In genomic region chr16:63094126-63094840, GRCm38 (mm10) we compare ENCODE assay signal across 12 mouse cellular contexts.
A peak's percentile ranks its signal among the peaks of the same experiment; 100 is the strongest.
DNase-seq lines count a peak whose midpoint lies in the region; ATAC-seq and TF ChIP-seq lines count a peak whose summit lies in the region.
"Had no signal": no experiment of that assay in that cellular context is flagged by ENCODE, and none has a peak within 500 bp of the region (broad histone marks: within the 10 kb centered on the region; RNA-seq: fewer than 3 reads in every experiment).

No protein-coding gene starts in this region.

- 81% methylated on average over 5 of the region's 5 CpGs for WGBS in kidney, embryonic 16.5 days
- 54% methylated on average over 5 of the region's 5 CpGs for whole genome bisulfite sequencing in heart, postnatal 0 days
- 90% methylated on average over 5 of the region's 5 CpGs for WGBS in forebrain, embryonic 16.5 days

- no peak for ATAC-seq in kidney, embryonic 16.5 days (ENCODE audit: low FRiP score, low TSS enrichment)
- ATAC-seq in heart, postnatal 0 days (ENCODE audit: insufficient read depth, low read depth): no peak
- ATAC-seq in forebrain, embryonic 16.5 days: no peak
- ATAC-seq: forebrain, embryonic 15.5 days had no signal

- TF ChIP-seq EP300 in heart, postnatal 0 days (IDR thresholded peaks at IDR 0.05; ENCODE audit: low read depth): no peak

- H3K4me3 ChIP-seq in kidney, embryonic 16.5 days (ENCODE audit: low read length): no peak overlapping the region
- H3K4me3 ChIP-seq in heart, postnatal 0 days (ENCODE audit: low read depth, low read length): no peak overlapping the region
- H3K4me3 ChIP-seq in forebrain, embryonic 16.5 days (replicated peaks; ENCODE audit: low read length): no peak overlapping the region
- H3K4me3 ChIP-seq: embryonic facial prominence, embryonic 12.5 days; forebrain, embryonic 15.5 days had no signal

- peak; percentile 18 for DNase-seq in adrenal gland, postnatal 10 days
- no peak for DNase-seq in adrenal gland, postnatal 25 days
- DNase-seq in kidney, adult 18-20 months: peak; percentile 12
- peak; percentile 8 for DNase-seq in heart, postnatal 0 days (ENCODE audit: low spot score)
- DNase-seq in lung, postnatal 10 days: peak; percentile 75
- DNase-seq in layer of hippocampus, adult 9-10 months (ENCODE audit: low spot score): no peak

- H3K27me3 ChIP-seq in kidney, embryonic 16.5 days (ENCODE audit: insufficient read depth, low read length): no peaks in the 10 kb centered on the region
- no peaks in the 10 kb centered on the region for H3K27me3 ChIP-seq in heart, postnatal 0 days (ENCODE audit: control insufficient read depth, insufficient read depth, low read length)
- H3K27me3 ChIP-seq in forebrain, embryonic 16.5 days (replicated peaks; ENCODE audit: control insufficient read depth, insufficient read depth, low read length): no peaks in the 10 kb centered on the region
- H3K27me3 ChIP-seq: embryonic facial prominence, embryonic 12.5 days; forebrain, embryonic 15.5 days had no signal

- no peak overlapping the region for H3K9ac ChIP-seq in kidney, embryonic 16.5 days (replicated peaks; ENCODE audit: low read length)
- no peak overlapping the region for H3K9ac ChIP-seq in heart, postnatal 0 days (replicated peaks; ENCODE audit: low read depth, low read length)
- no peak overlapping the region for H3K9ac ChIP-seq in forebrain, embryonic 16.5 days (replicated peaks; ENCODE audit: low read depth, low read length)
- H3K9ac ChIP-seq: embryonic facial prominence, embryonic 12.5 days; forebrain, embryonic 15.5 days had no signal

- H3K27ac ChIP-seq in kidney, embryonic 16.5 days (ENCODE audit: low read length): no peak overlapping the region
- no peak overlapping the region for H3K27ac ChIP-seq in heart, postnatal 0 days (ENCODE audit: low read depth)
- H3K27ac ChIP-seq in forebrain, embryonic 16.5 days (ENCODE audit: low read length): no peak overlapping the region
- H3K27ac ChIP-seq: embryonic facial prominence, embryonic 12.5 days; forebrain, embryonic 15.5 days had no signal

- no peaks in the 10 kb centered on the region for H3K4me1 ChIP-seq in kidney, embryonic 16.5 days (ENCODE audit: insufficient read depth, low read length)
- H3K4me1 ChIP-seq in heart, postnatal 0 days (ENCODE audit: control insufficient read depth, insufficient read depth): no peaks in the 10 kb centered on the region
- H3K4me1 ChIP-seq in forebrain, embryonic 16.5 days (replicated peaks; ENCODE audit: control insufficient read depth, insufficient read depth, low read length): peaks cover 8% of the 10 kb centered on the region
- H3K4me1 ChIP-seq: embryonic facial prominence, embryonic 12.5 days had no signal

- no peaks in the 10 kb centered on the region for H3K36me3 ChIP-seq in kidney, embryonic 16.5 days (ENCODE audit: insufficient read depth, low read length)
- H3K36me3 ChIP-seq in heart, postnatal 0 days (replicated peaks; ENCODE audit: control insufficient read depth, insufficient read depth, low read length): no peaks in the 10 kb centered on the region
- H3K36me3 ChIP-seq in forebrain, embryonic 16.5 days (ENCODE audit: control insufficient read depth, insufficient read depth): no peaks in the 10 kb centered on the region
- H3K36me3 ChIP-seq: embryonic facial prominence, embryonic 12.5 days; forebrain, embryonic 15.5 days; G1E had no signal

- no peak overlapping the region for H3K4me2 ChIP-seq in kidney, embryonic 16.5 days (replicated peaks; ENCODE audit: low read depth, low read length)
- no peak overlapping the region for H3K4me2 ChIP-seq in heart, postnatal 0 days (ENCODE audit: low read depth, low read length)
- H3K4me2 ChIP-seq in forebrain, embryonic 16.5 days (ENCODE audit: low read length): no peak overlapping the region
- H3K4me2 ChIP-seq: embryonic facial prominence, embryonic 12.5 days; forebrain, embryonic 15.5 days; liver, embryonic 11.5 days had no signal

- TF ChIP-seq CTCF in heart, postnatal 0 days (IDR thresholded peaks at IDR 0.05; ENCODE audit: low read depth): no peak

- no peaks in the 10 kb centered on the region for H3K9me3 ChIP-seq in kidney, embryonic 16.5 days (ENCODE audit: low read length)
- no peaks in the 10 kb centered on the region for H3K9me3 ChIP-seq in heart, postnatal 0 days (replicated peaks; ENCODE audit: control insufficient read depth, low read length)
- no peaks in the 10 kb centered on the region for H3K9me3 ChIP-seq in forebrain, embryonic 16.5 days (ENCODE audit: control insufficient read depth, low read length)
- H3K9me3 ChIP-seq: embryonic facial prominence, embryonic 12.5 days; forebrain, embryonic 15.5 days; G1E had no signal

Comparison
In these comparisons a context has a peak if more than half of its experiments do, and no peak if none do; other contexts are left out.
1. DNase-seq: peak in adrenal gland, postnatal 10 days (single experiment), kidney, adult 18-20 months (single experiment), heart, postnatal 0 days (single experiment) and lung, postnatal 10 days (single experiment); none in adrenal gland, postnatal 25 days (single experiment) and layer of hippocampus, adult 9-10 months (single experiment).